Mouse (Mus musculus): ENCODE results near the gene Olfr1120.
"Not testable (repeated sequence)": the region's sequence is repeated elsewhere in the genome, so short reads cannot be mapped to it uniquely, and the experiment has no call there.

Olfr1120 gene

DNA sequence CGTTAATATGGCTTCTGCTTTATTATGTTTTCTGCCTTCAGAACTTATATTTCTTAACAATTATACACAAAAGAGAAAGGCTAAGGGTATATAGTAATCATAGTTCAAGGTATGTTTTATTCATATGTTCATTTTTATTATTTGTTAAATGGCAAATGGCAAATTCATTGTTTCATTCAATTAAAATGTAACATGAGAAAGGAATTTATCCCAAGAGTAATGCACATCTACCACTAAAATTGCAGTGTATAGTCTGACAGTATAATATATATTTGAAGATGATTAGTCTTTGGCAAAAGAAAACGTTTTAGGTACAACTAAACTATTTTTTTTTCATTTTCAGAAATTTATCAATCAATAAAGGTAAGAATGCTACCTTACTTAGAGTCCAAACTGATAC is at the start of gene Olfr1120:
Gene Olfr1120, plus strand, starts transcription at position 301 of the 400 bp plus-strand sequence.
- DNase-seq (ENCODE audit: low read depth, low spot score): no peak

GRCm38 (mm10) chr2:87307281-87307680 is 47.3 kb upstream of the Olfr1120 start, which contains the start of gene Olfr1118:
Olfr1118 (plus strand) TSS chr2:87307581.
- DNase-seq (ENCODE audit: low read depth, low spot score): no peak

- DNase-seq (ENCODE audit: low read depth, low spot score): not testable (repeated sequence)
Measured at GRCm38 (mm10) chr2:87360121-87360520, 5.5 kb downstream of the Olfr1120 start.

DNA sequence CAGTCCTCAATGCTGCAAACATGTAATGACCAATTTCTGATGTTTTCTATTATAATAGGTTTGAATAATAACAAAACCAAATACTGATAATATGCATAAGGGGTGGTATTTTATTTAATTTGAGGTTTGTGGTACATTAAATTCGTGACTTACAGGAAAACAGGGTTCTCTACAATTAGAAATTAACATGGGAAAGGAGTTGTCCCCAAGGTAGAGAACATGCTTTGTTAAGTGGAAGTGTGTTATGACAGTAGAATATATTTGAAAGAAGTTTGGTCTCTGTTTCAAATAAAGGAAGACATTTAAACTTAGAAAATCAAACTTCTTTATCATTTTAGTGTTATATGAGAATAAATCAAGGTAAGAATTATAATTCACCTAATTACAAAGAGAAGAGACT is 15.0 kb downstream of the Olfr1120 start, which contains the start of gene Olfr1121:
Gene Olfr1121, plus strand, starts transcription at position 301 of the 400 bp plus-strand sequence.
- DNase-seq (ENCODE audit: low read depth, low spot score): no peak

DNA sequence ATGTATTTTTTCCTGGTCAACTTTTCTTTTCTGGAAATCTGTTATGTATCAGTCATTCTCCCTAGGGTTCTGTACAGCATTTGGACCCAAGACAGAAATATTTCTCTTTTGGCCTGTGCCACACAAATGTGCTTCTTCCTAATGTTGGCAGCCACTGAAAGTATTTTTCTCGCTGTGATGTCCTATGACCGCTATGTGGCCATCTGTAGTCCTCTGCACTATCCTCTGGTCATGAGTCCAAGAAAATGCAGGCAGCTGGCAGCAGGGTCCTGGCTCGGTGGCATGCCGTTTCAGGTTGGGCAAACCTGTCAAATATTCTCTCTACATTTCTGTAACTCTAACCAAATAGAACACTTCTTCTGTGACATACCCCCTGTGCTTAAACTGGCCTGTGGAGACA is 17.1 kb downstream of the Olfr1120 start:
- DNase-seq (ENCODE audit: low read depth, low spot score): no peak

GRCm38 (mm10) chr2:87383935-87384334 is 29.3 kb downstream of the Olfr1120 start:
- DNase-seq (ENCODE audit: low read depth, low spot score): no peak

- DNase-seq (ENCODE audit: low read depth, low spot score): no peak
Measured at GRCm38 (mm10) chr2:87385549-87385948, 30.9 kb downstream of the Olfr1120 start, which contains the start of gene Olfr1122. Olfr1122 (plus strand) TSS chr2:87385849.

- not testable (repeated sequence) for DNase-seq (ENCODE audit: low read depth, low spot score)
Measured at GRCm38 (mm10) chr2:87393605-87394004, 39.0 kb downstream of the Olfr1120 start.

GRCm38 (mm10) chr2:87394686-87395085 is 40.1 kb downstream of the Olfr1120 start:
- DNase-seq (ENCODE audit: low read depth, low spot score): not testable (repeated sequence)

Measured in WW6 (cell line).